Mouse (Mus musculus) hindbrain, embryonic 15.5 days (tissue): ENCODE measurements around the gene Atf6. TPM values are rescaled to one million over a fixed set of nuclear protein-coding genes. Genes with fewer than 3 reads are reported as not detected.

ENCODE experiments used
- ATAC-seq: fragments of 200-750 bp; cut with Nextera tagmentation; 2 replicates; pipeline ENCODE4 v1.8.0; 2017; ENCODE audit warnings: low read depth, moderate number of reproducible peaks, moderate TSS enrichment; ENCODE audit not compliant: low FRiP score
- H3K27ac ChIP-seq: fragments of 300-500 bp; sonication (generic); replicated peaks from 2 replicates; pipeline ENCODE4 v1.5.1; 2015; ENCODE audit warnings: mild to moderate bottlenecking, inconsistent platforms
- H3K27me3 ChIP-seq: fragments of 300-500 bp; sonication (generic); 2 replicates; pipeline ENCODE4 v1.6.1; 2015; ENCODE audit warnings: control low read depth, inconsistent platforms
- H3K36me3 ChIP-seq: fragments of 300-500 bp; sonication (generic); 2 replicates; pipeline ENCODE4 v1.6.1; 2015; ENCODE audit warnings: control low read depth, inconsistent platforms
- H3K4me1 ChIP-seq: fragments of 300-500 bp; sonication (generic); replicated peaks from 2 replicates; pipeline ENCODE4 v1.6.1; 2015; ENCODE audit warnings: control low read depth, inconsistent platforms
- H3K4me2 ChIP-seq: fragments of 300-500 bp; sonication (generic); 2 replicates; pipeline ENCODE4 v1.6.1; 2015; ENCODE audit warnings: moderate library complexity, mild to moderate bottlenecking, inconsistent platforms
- H3K4me3 ChIP-seq: fragments of 300-500 bp; sonication (generic); 2 replicates; pipeline ENCODE4 v1.5.1; 2015; ENCODE audit warnings: mild to moderate bottlenecking, inconsistent platforms
- H3K9ac ChIP-seq: fragments of 300-500 bp; sonication (generic); 2 replicates; pipeline ENCODE4 v1.6.1; 2015; ENCODE audit warnings: inconsistent platforms
- H3K9me3 ChIP-seq: fragments of 300-500 bp; sonication (generic); 2 replicates; pipeline ENCODE4 v1.6.1; 2016; ENCODE audit warnings: control low read depth, inconsistent platforms
- WGBS: fragments of 180-500 bp; shearing (Covaris S2); methylation state at CpG from one replicate; pipeline ENCODE4 v1.1.7; 2015; 5-methylcytosine and 5-hydroxymethylcytosine counted together
- polyA plus RNA-seq: library from polyadenylated mRNA; unstranded; fragments of >200 nt; fragmentation: Nextera tagmentation; extraction: Ambion mirVana; gene quantifications from 2 replicates; pipeline ENCODE4 v1.2.1, GENCODE M21; 2015

The Atf6 gene
- polyA plus RNA-seq, 1 experiment from 2014 or later = 7.6 TPM

DNA sequence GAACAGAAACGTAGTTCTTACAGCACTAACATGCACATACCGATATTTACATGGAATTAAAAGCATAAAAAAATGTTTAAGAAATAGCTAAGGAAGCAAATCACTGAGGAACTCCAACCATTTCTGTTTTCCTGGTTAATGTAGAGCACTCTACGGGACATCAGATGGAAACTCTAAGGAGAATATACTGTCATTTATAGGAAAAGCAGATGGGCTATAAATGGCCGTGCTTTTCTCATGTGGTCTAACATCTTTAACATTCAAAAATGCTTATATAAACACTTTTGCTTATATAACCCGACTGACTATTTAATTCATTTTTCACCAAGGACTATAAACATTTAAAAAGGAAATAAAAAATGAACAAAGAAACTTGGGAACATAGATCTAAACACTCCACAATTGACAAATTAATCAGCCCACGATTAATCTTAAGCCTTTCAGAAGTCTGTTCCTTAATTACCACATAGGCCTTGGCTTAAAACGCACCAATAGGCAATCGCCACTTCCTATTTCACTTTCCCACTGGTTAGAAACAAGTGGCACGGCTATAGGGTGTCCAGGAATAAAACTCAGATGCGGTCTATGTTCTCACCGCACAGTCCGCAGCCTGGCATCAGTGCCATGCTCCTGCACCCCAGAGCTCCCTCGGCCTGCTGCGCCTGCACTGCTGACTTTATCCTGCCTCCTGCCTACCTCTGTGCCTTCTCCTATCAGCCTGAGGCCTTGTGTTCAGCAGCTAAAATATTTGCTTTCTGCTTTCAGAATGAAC is 80.8 kb downstream of the Atf6 start:
- Histone ChIP-seq H3K4me3 (no peak overlapping the region), H3K9ac (no peak overlapping the region), H3K4me1 (no peaks in the 10 kb centered on the region), H3K9me3 (no peaks in the 10 kb centered on the region), H3K4me2 (no peak overlapping the region), H3K27ac (no peak overlapping the region), H3K36me3 (peaks cover 22% of the 10 kb centered on the region), H3K27me3 (no peaks in the 10 kb centered on the region)
- ATAC-seq = no peak
- WGBS = 92% methylated on average over 14 of the region's 14 CpGs

GRCm38 (mm10) chr1:170777688-170778087 is 89.9 kb downstream of the Atf6 start:
- no peaks in the 10 kb centered on the region for H3K9me3 ChIP-seq
- H3K36me3 ChIP-seq = peaks cover 3% of the 10 kb centered on the region; the same call in 1 of the 2 replicates
- H3K9ac ChIP-seq = no peak overlapping the region
- 94% methylated on average over 4 of the region's 4 CpGs for WGBS
- no peaks in the 10 kb centered on the region for H3K27me3 ChIP-seq
- no peak overlapping the region for H3K27ac ChIP-seq
- H3K4me1 ChIP-seq = no peaks in the 10 kb centered on the region
- no peak overlapping the region for H3K4me2 ChIP-seq
- no peak overlapping the region for H3K4me3 ChIP-seq
- no peak for ATAC-seq

DNA sequence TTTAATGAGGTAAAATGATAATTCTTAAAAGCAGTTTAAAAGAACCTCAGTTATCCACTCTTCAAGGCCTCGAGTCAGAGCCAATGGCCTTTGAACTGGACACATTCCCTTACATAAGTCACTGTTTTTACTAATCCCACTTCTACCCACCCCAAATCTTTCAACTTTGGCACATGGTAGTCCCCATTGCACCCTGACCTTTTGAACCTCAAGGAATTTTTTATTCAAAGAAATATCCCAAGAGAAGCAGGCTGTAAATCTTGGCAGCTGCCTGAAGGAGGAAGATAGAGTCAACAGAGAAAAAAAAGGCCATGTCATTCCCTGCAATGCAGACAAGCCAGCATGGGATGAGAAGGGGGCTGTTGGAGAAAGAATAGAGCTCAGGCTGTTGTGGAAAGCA is 93.1 kb downstream of the Atf6 start:
- Histone ChIP-seq H3K27me3 (no peaks in the 10 kb centered on the region), H3K36me3 (no peaks in the 10 kb centered on the region; the same call in 1 of the 2 replicates), H3K4me3 (no peak overlapping the region), H3K9ac (no peak overlapping the region), H3K9me3 (no peaks in the 10 kb centered on the region), H3K4me1 (no peaks in the 10 kb centered on the region), H3K4me2 (no peak overlapping the region), H3K27ac (no peak overlapping the region)
- no peak for ATAC-seq
- 84% methylated on average over 1 of the region's 1 CpGs for WGBS

GRCm38 (mm10) chr1:170773506-170773905 is 94.1 kb downstream of the Atf6 start:
- Histone ChIP-seq H3K27ac (no peak overlapping the region), H3K9ac (no peak overlapping the region), H3K4me2 (no peak overlapping the region), H3K9me3 (no peaks in the 10 kb centered on the region), H3K36me3 (no peaks in the 10 kb centered on the region; the same call in 1 of the 2 replicates), H3K4me3 (no peak overlapping the region), H3K27me3 (no peaks in the 10 kb centered on the region), H3K4me1 (no peaks in the 10 kb centered on the region)
- 84% methylated on average over 4 of the region's 4 CpGs for WGBS
- no peak for ATAC-seq

DNA sequence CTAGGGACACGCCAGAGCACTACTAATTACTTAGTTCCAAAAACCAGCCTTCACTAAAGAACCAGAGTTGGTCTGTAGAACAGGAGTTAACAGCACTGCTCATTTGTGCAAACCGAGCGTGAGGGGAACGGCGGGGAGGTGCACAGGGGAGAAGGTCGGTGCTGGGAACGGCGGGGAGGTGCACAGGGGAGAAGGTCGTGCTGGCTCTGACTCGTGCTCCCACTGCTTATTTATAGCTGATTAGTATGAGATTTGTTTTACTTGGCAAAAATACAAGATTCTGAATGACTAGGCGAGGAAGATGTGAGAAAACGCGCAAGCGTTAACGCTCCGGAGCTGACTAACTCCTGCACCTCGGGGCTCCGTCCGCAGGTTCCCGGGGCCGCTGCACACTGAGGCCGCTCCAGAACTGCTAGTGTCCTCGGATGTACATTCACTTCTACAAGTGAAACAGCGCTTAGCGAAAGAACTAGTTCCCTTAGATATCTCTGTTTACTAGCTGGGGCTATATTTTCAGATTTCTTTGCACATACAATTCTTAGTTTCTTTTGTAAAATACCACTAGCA is 96.1 kb downstream of the Atf6 start:
- Histone ChIP-seq H3K9ac (no peak overlapping the region), H3K9me3 (no peaks in the 10 kb centered on the region), H3K4me2 (no peak overlapping the region), H3K27me3 (no peaks in the 10 kb centered on the region), H3K36me3 (no peaks in the 10 kb centered on the region; the same call in 1 of the 2 replicates), H3K4me1 (no peaks in the 10 kb centered on the region), H3K4me3 (no peak overlapping the region), H3K27ac (no peak overlapping the region)
- WGBS = 70% methylated on average over 25 of the region's 25 CpGs
- ATAC-seq = no peak

DNA sequence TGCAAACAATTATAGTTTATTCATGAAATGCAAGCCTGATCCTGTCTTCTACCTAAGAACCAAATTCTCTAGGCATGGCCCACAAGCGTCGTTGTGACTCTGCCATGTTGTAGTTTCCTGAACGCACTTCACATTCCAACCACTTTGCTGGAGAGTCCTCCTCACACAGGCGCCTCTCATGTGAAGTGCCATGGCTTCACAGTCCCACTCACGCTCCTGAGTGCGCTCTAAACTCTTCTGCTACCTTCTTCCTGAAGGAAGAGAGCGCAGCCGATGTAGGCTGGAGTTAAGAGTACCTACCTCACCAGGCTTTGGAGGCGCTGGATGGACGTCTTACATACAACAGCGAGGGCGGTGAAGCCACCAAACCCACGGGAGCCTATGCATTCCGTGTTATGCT is 96.9 kb downstream of the Atf6 start:
- H3K27ac ChIP-seq = no peak overlapping the region
- no peaks in the 10 kb centered on the region for H3K4me1 ChIP-seq
- no peak for ATAC-seq
- H3K4me3 ChIP-seq = no peak overlapping the region
- H3K36me3 ChIP-seq = 0 out of 2 replicates have a peak, but pooled peaks cover under 1% of the 10 kb centered on the region
- H3K9me3 ChIP-seq = no peaks in the 10 kb centered on the region
- 94% methylated on average over 14 of the region's 14 CpGs for WGBS
- H3K27me3 ChIP-seq = no peaks in the 10 kb centered on the region
- H3K9ac ChIP-seq = no peak overlapping the region
- no peak overlapping the region for H3K4me2 ChIP-seq

DNA sequence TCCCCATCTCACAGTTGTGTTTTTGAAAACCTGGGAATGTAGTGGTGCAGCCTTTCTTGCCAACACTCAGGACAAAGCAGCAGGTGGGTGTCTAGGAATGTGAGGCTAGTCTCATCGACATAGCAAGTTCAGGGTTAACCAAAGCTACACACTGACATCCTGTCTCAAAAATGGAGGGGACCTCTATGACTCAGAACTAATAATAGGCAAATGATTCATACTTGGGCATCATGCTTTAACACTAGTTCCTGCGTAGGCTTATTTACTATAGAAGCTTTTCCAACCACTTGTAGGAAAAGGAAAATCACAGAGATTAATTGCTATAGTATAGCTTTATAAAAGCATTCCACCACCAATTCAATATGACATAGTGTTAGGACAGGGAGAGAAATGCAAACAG is 100.6 kb downstream of the Atf6 start:
- Histone ChIP-seq H3K27me3 (no peaks in the 10 kb centered on the region), H3K9me3 (no peaks in the 10 kb centered on the region), H3K9ac (no peak overlapping the region), H3K27ac (no peak overlapping the region), H3K4me3 (no peak overlapping the region), H3K4me2 (no peak overlapping the region), H3K4me1 (no peaks in the 10 kb centered on the region), H3K36me3 (0 out of 2 replicates have a peak, but pooled peaks cover 3% of the 10 kb centered on the region)
- ATAC-seq = no peak
- 77% methylated on average over 2 of the region's 2 CpGs for WGBS

- no peak for ATAC-seq
- no peaks in the 10 kb centered on the region for H3K27me3 ChIP-seq
- H3K9ac ChIP-seq = no peak overlapping the region
- no peak overlapping the region for H3K4me2 ChIP-seq
- no peak overlapping the region for H3K4me3 ChIP-seq
- 95% methylated on average over 1 of the region's 1 CpGs for WGBS
- H3K4me1 ChIP-seq = no peaks in the 10 kb centered on the region
- H3K27ac ChIP-seq = no peak overlapping the region
- no peaks in the 10 kb centered on the region for H3K9me3 ChIP-seq
- 0 out of 2 replicates have a peak, but pooled peaks cover 3% of the 10 kb centered on the region for H3K36me3 ChIP-seq
Measured at GRCm38 (mm10) chr1:170764798-170765197, 102.8 kb downstream of the Atf6 start.

DNA sequence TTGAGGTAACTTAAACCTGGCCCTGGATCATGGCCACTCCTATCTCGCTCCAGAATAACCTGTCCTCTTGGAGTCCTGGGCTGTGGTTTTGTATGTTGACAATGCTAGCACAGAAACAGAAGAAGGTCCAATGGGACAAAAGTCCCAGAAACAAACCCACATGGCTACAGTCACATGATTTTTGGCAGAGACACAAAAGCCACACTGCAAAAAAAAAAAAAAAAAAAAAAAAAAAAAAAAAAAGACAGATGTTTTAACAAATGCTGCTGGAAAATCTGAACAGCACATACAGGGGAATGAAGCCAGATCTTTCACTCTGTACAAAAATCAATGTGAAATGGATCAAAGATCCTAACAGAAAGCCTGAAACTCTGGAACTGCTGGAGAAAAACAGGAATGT is 105.9 kb downstream of the Atf6 start:
- no peak overlapping the region for H3K4me3 ChIP-seq
- H3K36me3 ChIP-seq = 0 out of 2 replicates have a peak, but pooled peaks cover 3% of the 10 kb centered on the region
- no peaks in the 10 kb centered on the region for H3K9me3 ChIP-seq
- no peak overlapping the region for H3K4me2 ChIP-seq
- H3K9ac ChIP-seq = no peak overlapping the region
- no peak overlapping the region for H3K27ac ChIP-seq
- ATAC-seq = no peak
- no peaks in the 10 kb centered on the region for H3K4me1 ChIP-seq
- 95% methylated on average over 1 of the region's 1 CpGs for WGBS
- no peaks in the 10 kb centered on the region for H3K27me3 ChIP-seq

DNA sequence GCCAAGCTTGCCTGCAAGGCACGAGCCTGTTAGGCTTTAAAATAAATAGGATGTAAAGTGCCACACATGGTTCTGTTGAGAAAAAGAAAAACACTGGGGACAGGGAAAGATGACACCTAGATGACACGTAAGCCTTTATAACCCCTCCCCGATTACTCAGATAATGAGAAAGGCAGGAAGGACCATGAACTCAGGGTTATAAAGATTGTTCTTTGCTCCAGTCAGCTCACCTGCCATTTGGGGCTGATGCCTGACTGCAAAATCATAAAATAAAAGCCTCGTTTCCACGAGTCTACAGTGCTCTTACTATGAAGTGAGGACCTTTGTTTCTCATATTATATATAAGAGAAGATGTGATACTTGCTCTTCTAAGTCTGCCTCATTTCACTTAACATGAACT is 114.0 kb downstream of the Atf6 start:
- no peak for ATAC-seq
- Histone ChIP-seq H3K4me2 (no peak overlapping the region), H3K27me3 (no peaks in the 10 kb centered on the region), H3K9ac (no peak overlapping the region), H3K9me3 (no peaks in the 10 kb centered on the region), H3K27ac (no peak overlapping the region), H3K36me3 (no peaks in the 10 kb centered on the region), H3K4me3 (no peak overlapping the region), H3K4me1 (no peaks in the 10 kb centered on the region)
- 95% methylated on average over 5 of the region's 5 CpGs for WGBS

- 94% methylated on average over 7 of the region's 7 CpGs for WGBS
Measured at GRCm38 (mm10) chr1:170751797-170752196, 115.8 kb downstream of the Atf6 start.

GRCm38 (mm10) chr1:170746523-170746922 is 121.0 kb downstream of the Atf6 start:
- no peaks in the 10 kb centered on the region for H3K4me1 ChIP-seq
- H3K9ac ChIP-seq = no peak overlapping the region
- ATAC-seq = no peak
- H3K9me3 ChIP-seq = no peaks in the 10 kb centered on the region
- H3K4me3 ChIP-seq = no peak overlapping the region
- no peak overlapping the region for H3K27ac ChIP-seq
- no peaks in the 10 kb centered on the region for H3K36me3 ChIP-seq
- no peak overlapping the region for H3K4me2 ChIP-seq
- no peaks in the 10 kb centered on the region for H3K27me3 ChIP-seq
- 87% methylated on average over 5 of the region's 5 CpGs for WGBS

More at GRCm38 (mm10) chr1:170751797-170752196, 115.8 kb downstream of the Atf6 start:
- H3K4me1 ChIP-seq = no peaks in the 10 kb centered on the region
- no peak for ATAC-seq
- H3K27me3 ChIP-seq = no peaks in the 10 kb centered on the region
- H3K4me2 ChIP-seq = no peak overlapping the region
- H3K4me3 ChIP-seq = no peak overlapping the region
- H3K9ac ChIP-seq = no peak overlapping the region
- no peaks in the 10 kb centered on the region for H3K36me3 ChIP-seq
- no peak overlapping the region for H3K27ac ChIP-seq
- H3K9me3 ChIP-seq = no peaks in the 10 kb centered on the region
